Comparison of ENCODE assay signal across 8 mouse cellular contexts in genomic region chr10:81574081-81575056, GRCm38 (mm10). TPM values are rescaled to one million over a fixed set of nuclear protein-coding genes. Genes with fewer than 3 reads are reported as not detected.
DNase-seq lines count a peak whose midpoint lies in the region.

Tle2 (plus strand) TSS chr10:81574561.

- WGBS in embryonic facial prominence, embryonic 10.5 days = 18% methylated on average over 10 of the region's 10 CpGs
- WGBS in midbrain, embryonic 10.5 days = 19% methylated on average over 10 of the region's 10 CpGs

- peaks cover 67% of the 10 kb centered on the region for H3K4me1 ChIP-seq in embryonic facial prominence, embryonic 10.5 days
- H3K4me1 ChIP-seq in midbrain, embryonic 10.5 days = peaks cover 69% of the 10 kb centered on the region

- H3K27ac ChIP-seq in embryonic facial prominence, embryonic 10.5 days (replicated peaks) = peak within 1 kb of the TSS; percentile 82
- H3K27ac ChIP-seq in midbrain, embryonic 10.5 days (replicated peaks) = peak within 1 kb of the TSS; percentile 81

- H3K36me3 ChIP-seq in embryonic facial prominence, embryonic 10.5 days (replicated peaks) = no peaks in the 10 kb centered on the region
- H3K36me3 ChIP-seq in midbrain, embryonic 10.5 days = no peaks in the 10 kb centered on the region

- peaks cover 82% of the 10 kb centered on the region for H3K27me3 ChIP-seq in embryonic facial prominence, embryonic 10.5 days (replicated peaks; ENCODE audit: low read depth, poor library complexity, severe bottlenecking)
- peaks cover 81% of the 10 kb centered on the region for H3K27me3 ChIP-seq in midbrain, embryonic 10.5 days (ENCODE audit: low read depth, poor library complexity, severe bottlenecking)

- no peaks in the 10 kb centered on the region for H3K9me3 ChIP-seq in embryonic facial prominence, embryonic 10.5 days
- H3K9me3 ChIP-seq in midbrain, embryonic 10.5 days (replicated peaks) = no peaks in the 10 kb centered on the region

- no peak for DNase-seq in layer of hippocampus, adult 18-20 months (ENCODE audit: low spot score in 2 of 2)
- no peak for DNase-seq in layer of hippocampus, adult 9-11 months
- peak; percentile 56 to 69 for DNase-seq in adrenal gland, adult (ENCODE audit: inconsistent age in 2 of 2, low spot score in 1 of 2)
- DNase-seq in embryonic facial prominence, embryonic 10.5 days (ENCODE audit: low spot score) = peak; percentile 43
- peak; percentile 24 for DNase-seq in induced T-regulatory cell, adult 2 months (ENCODE audit: low read depth)
- peak; percentile 40 for DNase-seq in midbrain, embryonic 10.5 days (ENCODE audit: low spot score)
- no peak for DNase-seq in right cerebral cortex, postnatal 14 days
- DNase-seq in c-Kit-positive CD71-positive TER-119-positive erythroid progenitor cells, embryonic 14.5 days (ENCODE audit: low spot score) = no peak

- peak within 1 kb of the TSS; percentile 64 for H3K4me3 ChIP-seq in embryonic facial prominence, embryonic 10.5 days
- peak within 1 kb of the TSS; percentile 58 for H3K4me3 ChIP-seq in midbrain, embryonic 10.5 days

RNA-seq across cellular contexts. Expression of gene Tle2, which starts in this region (rescaled TPM):
- 10 to 100 TPM; 31.6 to 31.8 TPM for total RNA-seq in layer of hippocampus, adult 18-20 months (2021)
- 14.0 and 17.1 TPM in 2 replicates for polyA plus RNA-seq in embryonic facial prominence, embryonic 10.5 days (2016; fragmentation: Nextera tagmentation; extraction: Ambion mirVana)
- polyA plus RNA-seq in midbrain, embryonic 10.5 days (2016; fragmentation: Nextera tagmentation; extraction: Ambion mirVana) = 9.7 and 13.5 TPM in 2 replicates

Comparison
In these comparisons a context has a peak if more than half of its experiments do, and no peak if none do; other contexts are left out.
1. DNase-seq: peak in adrenal gland, adult (2 of 2), embryonic facial prominence, embryonic 10.5 days (single experiment), induced T-regulatory cell, adult 2 months (single experiment) and midbrain, embryonic 10.5 days (single experiment); none in layer of hippocampus, adult 18-20 months (0 of 2), layer of hippocampus, adult 9-11 months (single experiment), right cerebral cortex, postnatal 14 days (single experiment) and c-Kit-positive CD71-positive TER-119-positive erythroid progenitor cells, embryonic 14.5 days (single experiment).